Mouse (Mus musculus): Measurements from ENCODE around the gene Dock4. TPM values are rescaled to one million over a fixed set of nuclear protein-coding genes. Genes with fewer than 3 reads are reported as not detected.

The Dock4 gene
- total RNA-seq, 2 experiments from 2014 or later = 81.1 to 99.7 TPM

DNA sequence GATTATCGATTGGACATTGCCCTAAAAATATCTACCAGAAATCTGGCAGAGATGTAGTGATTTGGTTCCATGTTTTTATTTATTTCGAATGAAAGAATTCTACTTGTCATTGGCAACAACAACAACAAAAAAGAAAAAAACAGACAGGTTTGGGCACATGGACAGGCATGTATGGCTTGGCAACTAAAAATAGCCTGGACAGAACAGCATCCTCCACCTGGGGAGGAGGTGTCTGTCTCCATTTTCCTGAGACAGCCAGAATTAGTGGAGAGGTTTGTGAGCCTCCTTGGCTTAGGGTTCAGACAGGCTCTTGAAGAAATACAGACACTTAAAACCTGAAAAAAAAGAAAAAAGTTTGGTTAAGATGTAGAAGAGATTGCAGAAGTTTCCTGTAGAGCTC, 10.8 kb downstream of the Dock4 start:
- intact Hi-C loops (cut with DNase I) = no loop called here
- no peak for DNase-seq (ENCODE audit: low spot score in 2 of 2)

DNA sequence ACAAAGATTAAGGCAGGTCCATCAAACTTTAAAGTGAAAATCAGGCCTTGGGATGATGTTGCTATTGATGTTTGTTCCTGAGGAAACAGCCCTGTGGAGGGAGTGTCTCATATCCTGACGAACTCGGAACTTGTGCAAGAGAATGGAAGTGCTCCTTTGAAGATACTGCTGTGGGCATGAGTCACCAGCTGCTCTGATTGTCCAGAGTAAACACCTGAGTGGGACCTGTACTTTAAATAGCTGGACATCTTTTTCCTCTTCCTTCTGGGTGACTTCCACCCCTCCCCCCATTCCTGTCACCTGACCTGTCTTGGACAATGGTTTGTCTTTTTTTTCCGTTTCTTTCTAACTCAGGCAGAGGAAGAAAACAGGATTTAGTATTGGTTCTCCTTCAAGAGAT, 13.2 kb downstream of the Dock4 start:
- intact Hi-C loops (cut with DNase I) = no loop called here

DNA sequence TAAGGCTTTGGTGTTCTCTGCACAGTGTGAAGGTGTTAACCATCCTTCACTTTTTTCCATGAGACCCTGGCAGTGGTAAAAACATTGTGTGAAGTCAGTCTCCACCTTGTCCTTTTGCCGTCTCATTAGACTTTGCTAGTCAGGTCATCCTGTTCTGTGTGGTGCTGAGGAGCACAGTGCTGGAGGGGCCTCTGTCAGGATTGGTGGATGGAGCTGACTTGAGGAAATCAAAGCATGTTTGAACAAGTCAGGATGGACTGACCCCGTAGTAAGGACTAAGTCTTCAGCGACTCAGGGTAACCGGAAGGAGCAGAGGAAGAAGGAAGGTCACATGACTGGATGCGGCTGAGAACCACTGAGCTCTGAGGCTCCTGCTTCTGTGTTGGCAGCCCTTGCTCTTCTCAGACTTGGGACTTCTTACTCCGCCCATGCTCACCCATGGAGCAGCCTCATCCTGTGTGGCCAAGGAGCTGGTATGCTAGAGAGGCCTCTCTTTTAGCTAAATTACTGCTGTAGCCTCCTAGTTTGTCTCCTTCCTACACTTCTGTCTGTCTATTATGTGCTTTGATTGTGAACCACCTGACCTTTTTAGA, 14.0 kb downstream of the Dock4 start:
- intact Hi-C loops (cut with DNase I) = no loop called here
- DNase-seq (ENCODE audit: low spot score in 2 of 2) = no peak

More for the DNA sequence above, 13.2 kb downstream of the Dock4 start:
- DNase-seq (ENCODE audit: low spot score in 2 of 2) = no peak

DNA sequence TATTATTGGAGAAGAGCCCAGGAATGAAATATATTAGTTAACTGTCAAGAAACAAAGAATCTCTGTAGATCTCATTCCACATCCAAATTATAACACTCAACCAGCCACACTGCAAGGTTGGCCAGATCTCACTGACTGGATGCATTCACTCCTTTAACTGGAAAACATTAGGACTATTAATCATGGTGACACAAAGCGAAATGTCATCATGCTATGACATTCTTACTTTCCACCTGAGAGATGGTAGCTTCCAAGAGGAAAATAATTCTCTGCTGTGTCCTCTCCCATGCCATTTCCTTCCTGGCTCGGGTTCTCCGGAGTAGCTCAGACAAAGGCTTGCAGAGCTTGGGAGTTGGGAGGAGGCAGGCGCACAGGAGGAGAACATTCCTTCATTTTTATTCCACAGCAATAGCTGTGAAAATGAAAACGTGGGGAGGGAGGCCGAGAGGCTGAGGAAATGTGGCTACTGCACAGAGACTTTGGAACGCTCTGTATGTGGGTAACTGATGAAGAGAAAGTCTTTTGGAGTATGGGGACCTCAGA, 17.0 kb downstream of the Dock4 start:
- intact Hi-C loops (cut with DNase I) = no loop called here
- DNase-seq (ENCODE audit: low spot score in 2 of 2) = no peak

DNA sequence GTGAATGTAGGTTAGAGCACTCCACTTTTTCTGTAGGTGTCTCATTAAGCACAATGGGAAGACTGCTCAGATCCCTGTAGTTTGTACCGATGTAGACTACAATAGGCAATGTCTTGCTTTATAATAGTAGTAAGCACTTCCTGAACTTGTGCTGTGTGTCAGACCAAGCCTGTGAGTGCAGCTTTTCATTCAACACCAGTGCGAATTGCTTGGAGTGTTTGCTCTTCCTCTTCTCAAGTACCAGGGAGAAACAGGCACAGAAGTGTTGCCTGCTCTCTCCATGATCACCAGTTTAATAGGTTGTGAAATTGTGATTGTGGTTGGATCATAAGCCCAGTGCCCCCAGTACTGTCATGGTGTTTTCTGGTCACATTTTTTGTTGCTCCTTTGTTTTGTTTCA, 18.1 kb downstream of the Dock4 start:
- intact Hi-C loops (cut with DNase I) = no loop called here
- no peak for DNase-seq (ENCODE audit: low spot score in 2 of 2)

DNA sequence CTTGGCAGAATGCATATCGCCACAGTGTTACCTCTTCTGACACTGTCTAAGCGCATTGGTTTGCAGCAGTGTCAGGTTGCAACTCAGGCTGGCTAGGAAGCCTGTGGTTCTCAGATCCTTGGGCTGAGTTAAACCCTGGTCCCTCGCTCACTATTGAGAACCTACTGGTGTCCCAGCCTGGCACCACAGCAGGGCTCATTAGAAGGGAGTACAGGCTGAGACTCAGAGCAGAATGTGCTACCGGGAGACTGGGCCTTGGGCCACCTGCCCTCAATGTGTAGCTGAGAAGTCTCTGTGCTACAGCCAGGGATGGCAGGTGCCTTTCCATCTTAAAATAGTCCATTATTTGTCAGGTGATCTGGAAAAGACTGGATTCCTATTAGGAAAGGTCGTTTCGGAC, 18.5 kb downstream of the Dock4 start:
- DNase-seq (ENCODE audit: low spot score in 2 of 2) = no peak
- intact Hi-C loops (cut with DNase I) = no loop called here

DNA sequence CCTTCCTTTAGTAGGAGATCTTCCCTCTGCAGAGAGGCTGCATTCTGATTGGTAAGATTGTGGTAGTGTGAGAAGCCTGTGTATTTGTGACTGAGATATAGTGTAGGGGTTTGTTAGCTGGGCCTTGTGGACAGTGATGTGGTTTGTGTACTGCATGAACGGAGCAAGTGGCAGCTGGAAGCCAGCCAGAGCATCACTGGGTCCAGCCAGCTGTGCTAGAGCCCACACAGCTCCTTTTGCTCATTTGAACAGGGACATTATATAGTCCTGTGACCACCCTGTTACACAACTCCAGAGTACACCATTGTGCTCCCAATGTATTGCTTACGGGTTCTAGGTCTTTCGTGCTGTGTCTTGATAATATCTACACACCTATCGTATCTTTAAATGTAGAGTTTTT, 22.5 kb downstream of the Dock4 start:
- intact Hi-C loops (cut with DNase I) = no loop called here
- no peak for DNase-seq (ENCODE audit: low spot score in 2 of 2)

DNA sequence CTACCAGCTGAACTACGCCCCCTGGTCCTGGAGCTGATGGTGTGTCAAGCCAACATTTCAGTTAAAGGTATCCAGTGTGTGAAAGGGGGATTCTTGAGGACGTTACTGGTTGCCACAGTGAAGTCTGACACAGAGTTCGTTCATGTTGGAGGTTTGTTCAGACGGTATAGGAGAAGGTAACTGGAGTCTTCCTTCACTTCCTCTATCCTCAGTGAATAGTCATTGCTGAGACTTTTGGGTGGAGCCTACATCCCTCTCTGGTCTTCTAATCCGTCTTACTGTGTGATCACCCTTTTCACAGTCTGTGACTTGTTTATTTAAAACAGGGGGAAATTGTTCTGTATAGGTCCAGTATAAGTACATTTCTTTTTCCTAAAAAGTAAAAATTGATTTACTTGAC, 23.3 kb downstream of the Dock4 start:
- no peak for DNase-seq (ENCODE audit: low spot score in 2 of 2)
- intact Hi-C loops (cut with DNase I) = no loop called here

DNA sequence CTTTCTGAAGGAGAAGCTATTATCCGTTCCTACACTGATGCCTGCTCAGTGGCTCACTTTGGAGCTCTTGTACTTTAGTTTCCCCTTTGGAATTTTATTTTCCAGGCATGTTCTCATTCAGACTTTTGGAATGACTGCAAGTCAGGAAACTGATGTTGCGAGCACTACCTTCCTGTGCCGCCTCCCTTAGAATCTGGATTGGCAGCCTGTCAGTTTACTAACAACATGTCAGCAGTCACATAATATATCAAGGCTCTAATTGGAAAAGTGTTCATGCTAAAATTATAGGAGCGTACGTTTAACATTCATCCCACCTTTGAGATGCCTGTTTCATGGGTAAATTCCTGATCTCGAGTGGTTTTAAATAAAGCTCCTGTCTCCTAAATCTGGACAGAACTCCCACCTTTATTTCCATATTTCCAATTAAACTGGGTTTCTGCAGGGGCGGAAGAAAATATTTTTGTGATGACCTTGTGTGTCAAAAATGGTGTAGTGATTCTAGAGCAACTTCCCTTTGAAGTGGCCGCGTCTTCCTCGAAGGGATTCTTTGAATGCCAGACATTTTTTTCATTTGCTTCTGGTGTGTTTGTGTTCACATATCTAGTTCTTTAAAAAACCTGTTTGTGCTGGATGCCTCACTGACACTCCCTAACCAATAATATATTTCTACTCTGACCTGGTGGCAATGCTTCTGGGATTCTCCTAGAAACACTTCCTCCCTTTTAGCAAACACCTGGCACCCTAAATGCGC, 26.1 kb downstream of the Dock4 start:
- intact Hi-C loops (cut with DNase I) = no loop called here

DNA sequence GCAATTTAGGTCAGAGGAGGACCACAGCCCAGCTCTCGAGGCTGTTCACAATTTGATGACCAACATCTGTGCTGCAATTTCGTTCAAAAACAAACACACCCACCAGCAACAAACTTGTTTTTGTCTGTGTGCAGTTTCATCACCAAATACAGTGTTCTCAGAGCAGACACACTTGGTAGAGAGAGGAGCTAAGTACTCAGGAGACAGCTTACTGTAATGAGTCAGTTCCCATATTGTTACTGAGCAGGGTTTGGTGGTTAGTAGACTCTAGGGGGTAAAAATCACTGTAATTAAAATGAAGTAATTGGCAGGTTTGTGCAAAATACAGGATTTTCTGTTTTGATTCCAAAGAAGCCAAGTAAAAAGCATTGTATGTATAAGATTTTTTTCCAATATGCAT, 28.0 kb downstream of the Dock4 start:
- no peak for DNase-seq (ENCODE audit: low spot score in 2 of 2)
- intact Hi-C loops (cut with DNase I) = no loop called here

More for the DNA sequence above, 26.1 kb downstream of the Dock4 start:
- no peak for DNase-seq (ENCODE audit: low spot score in 2 of 2)

DNA sequence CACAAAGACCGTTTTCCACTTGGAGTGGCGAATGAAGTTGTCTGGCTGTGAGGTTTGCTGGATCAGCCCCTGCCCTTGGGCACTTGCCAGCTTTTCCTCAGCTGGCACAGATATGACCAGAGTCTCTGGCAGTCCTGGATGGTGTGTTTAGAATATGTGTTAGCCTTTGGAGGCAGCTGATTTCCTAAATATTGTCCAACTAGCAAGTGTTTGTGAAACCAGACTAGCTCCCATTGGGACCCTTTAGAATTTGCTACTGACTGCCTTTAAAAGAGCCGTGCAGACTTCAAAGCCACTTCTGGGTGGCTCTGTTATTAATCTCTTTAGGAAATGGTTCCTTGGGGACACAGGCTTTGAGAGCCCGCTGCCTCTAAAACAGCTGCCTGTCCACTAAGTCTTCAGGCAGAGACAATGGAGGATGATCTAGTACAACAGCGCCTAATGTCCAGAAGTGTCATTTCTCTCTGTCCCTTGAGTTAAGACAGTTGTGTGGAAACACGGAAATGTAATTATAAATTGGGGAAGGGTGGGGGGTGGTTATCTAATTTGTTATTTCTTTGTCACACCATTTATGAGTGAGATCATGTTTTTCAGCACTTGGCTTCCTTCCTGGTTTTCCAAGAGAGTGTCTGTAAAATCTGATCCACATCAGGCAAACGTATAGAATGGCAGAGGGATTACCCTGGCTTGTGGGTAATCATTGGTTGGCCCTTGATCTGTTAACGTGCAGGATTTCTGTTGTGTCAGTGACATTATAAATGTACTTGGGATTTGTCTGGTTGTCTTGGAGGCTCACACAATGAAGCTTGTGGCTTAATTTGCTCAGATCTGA, 32.1 kb downstream of the Dock4 start:
- intact Hi-C loops (cut with DNase I) = no loop called here
- DNase-seq (ENCODE audit: low spot score in 2 of 2) = no peak

DNA sequence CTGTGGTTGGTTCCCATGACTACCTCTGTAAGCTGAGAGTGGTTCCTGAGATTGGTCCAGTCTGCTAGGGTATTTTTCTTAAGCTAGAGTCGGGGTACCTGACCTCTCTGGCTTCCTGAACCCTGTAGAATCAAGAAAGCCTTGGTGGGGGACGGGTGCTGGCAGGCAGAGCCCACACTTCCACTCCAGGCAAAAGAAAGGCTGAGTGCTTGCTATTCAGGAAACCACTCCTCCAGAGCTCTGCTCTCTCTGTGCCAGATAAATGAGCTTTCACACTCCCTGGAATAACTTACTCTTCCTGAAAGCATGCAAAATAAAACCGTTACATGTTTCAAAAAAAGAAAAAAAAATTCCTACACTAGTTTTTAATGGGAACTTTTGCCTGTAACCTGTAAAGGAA, 38.5 kb downstream of the Dock4 start:
- intact Hi-C loops (cut with DNase I) = no loop called here
- DNase-seq (ENCODE audit: low spot score in 2 of 2) = peak; percentile 30 to 45

DNA sequence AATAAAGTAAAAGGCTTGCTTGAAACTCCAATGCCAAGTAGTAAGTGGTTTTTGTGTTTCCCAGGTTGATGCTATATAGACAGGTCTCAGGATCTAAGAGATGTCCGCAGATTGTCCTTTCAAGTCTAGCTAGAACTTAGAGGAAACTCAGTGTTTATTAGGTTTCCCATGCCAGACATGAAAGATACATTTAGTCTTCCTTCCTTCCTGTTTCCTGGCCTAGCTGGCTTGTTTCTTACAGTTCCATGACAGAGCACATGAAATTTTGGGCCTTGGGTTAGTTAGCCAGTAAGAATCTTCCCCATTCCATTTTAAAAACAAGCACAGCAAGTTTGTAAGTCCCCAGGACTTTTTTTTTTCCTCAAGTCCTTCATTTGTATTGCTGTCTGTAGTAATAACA, 39.5 kb downstream of the Dock4 start:
- intact Hi-C loops (cut with DNase I) = loop anchor here (5.0 kb wide), 1 partner anchor 38 kb away; the partner anchor contains the start of genes Dock4 and Zfp277
- DNase-seq (ENCODE audit: low spot score in 2 of 2) = no peak

DNA sequence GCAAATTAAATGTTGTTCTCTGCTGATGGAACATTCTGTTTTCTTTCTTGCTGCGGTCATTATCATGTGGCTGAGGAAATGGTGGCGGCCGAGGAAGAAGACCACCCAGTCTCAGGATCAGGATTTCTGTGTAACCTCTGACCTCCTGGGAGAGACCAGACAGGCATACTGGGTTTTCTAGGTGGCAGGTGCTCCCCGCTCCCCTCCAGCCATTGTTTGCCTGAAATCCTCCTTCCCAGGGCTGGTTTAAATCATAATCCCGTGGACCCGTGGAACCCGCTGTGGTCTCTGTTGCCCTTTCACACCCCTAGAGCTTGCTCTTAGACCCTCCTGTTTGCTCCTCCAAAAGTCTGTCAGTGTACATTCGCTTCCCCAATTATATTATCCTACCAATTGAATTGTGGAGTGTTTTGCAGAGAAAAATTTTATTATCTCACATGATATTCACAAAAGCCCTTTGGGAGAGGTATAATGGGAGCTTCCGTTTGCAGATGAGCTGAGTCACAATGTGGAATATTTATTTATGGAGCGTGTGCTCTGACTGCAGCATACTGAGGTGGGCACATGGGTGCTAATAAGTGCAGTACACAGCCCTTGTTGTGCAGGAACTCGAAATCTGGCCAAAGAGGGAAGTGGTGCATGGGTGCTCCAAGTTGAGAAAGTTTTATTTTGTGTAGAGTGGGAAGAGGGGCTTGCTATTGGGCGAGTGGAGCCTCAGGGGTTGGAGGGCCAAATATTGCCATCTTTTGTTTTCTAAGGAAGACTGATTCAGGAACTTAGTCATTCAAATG, 40.5 kb downstream of the Dock4 start:
- no peak for DNase-seq (ENCODE audit: low spot score in 2 of 2)
- intact Hi-C loops (cut with DNase I) = loop anchor here (5.0 kb wide), 1 partner anchor 39 kb away; the partner anchor contains the start of genes Dock4 and Zfp277

DNA sequence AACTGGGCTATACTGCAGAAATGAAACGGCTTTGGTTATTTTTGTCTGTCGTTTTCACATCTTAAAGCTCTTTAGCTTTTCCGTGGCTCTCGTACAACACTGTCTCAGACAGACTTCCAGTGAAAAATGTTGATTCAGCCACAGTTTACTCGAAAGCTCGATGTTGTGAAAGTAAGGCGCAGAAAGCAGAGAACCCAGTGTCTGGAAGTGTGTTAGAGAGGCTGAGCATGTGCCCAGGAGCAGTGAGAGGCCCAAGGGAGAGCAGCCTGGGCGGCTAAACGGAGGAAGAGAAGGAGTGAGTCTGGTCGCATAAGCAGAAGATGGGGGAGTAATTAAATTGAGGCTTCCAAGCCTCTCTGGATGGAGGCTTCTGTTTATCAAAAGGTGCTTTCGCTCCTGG, 50.6 kb downstream of the Dock4 start:
- DNase-seq (ENCODE audit: low spot score in 2 of 2) = peak in 1 of 2 experiments; percentile 32
- intact Hi-C loops (cut with DNase I) = no loop called here

DNA sequence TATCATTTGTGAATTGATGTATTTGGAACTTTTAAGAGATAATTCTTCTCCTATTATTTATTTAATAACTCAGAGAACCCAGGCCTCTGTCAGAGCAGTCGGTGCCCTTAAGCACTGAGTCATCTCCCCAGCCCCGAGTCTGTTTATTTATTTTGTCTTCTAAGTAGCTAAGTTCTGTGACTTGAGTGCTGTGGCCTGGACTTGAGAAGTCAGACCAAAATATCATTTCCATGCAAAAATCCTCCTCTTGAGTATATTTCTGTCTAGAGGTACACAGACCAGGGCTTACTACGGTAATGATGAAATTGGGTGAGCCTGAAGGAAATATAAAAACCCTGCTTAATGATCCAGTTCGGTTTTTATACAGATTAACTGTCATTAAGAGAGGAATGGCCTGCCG, 52.1 kb downstream of the Dock4 start:
- DNase-seq (ENCODE audit: low spot score in 2 of 2) = no peak
- intact Hi-C loops (cut with DNase I) = no loop called here

DNA sequence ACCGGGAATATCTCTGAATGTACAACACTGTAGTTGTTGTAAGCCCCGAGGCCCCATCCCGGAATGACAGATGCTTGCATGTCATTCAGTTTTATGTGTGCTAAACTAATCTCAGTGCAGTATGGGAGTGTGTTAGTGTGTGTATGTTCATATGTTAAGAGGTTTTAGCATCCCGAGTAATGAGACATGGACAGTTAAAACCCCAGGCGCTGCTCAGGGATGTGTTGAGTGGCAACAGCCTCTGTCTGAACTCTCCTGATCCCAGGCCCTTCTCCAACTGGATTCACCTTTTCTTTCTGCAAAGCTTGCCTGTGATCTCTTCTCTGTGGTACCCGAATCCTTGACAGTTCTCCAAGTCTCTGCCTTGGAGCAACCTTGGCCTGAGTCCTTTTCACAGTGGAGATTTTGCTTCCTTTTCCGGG, 52.5 kb downstream of the Dock4 start:
- intact Hi-C loops (cut with DNase I) = no loop called here
- DNase-seq (ENCODE audit: low spot score in 2 of 2) = no peak

DNA sequence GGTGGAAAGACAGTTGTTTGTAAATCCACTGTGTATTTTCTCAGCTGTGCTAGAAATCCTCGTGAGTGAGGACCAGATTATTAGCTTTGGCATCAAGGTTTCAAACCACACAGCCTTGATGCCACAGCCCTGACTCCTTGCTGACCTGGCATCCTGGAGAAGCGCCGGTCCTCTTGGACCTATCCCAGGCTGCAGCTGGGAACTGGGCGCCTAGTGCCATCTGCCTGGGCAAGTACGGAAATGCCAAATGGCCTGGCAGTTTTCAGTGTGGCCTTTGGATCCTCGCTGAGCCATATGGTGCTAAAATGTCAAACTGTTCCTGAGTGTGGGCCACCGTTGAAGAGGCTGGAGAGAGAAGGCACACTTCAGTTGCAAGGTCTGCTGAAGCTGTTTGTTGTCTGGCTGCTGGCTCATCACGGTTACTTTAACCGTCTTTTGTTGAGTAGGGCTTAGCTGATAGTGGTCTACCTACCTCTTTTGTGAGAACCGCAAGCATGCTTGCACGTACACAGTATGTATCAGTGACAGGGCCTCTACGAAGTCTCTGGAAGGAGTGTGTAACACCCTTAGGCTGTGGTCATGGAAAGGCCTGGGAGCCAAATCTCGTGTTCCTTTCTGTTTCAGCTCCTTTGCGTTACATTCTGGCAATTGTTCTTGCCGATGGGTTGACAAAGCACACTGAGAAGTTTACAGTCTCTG, 53.3 kb downstream of the Dock4 start:
- intact Hi-C loops (cut with DNase I) = no loop called here
- DNase-seq (ENCODE audit: low spot score in 2 of 2) = peak in 1 of 2 experiments; percentile 31

All from left cerebral cortex, postnatal 36 days (tissue).